8 mouse cellular contexts compared by ENCODE assay signal in genomic region chr15:83156929-83157666, GRCm38 (mm10). TPM values are rescaled to one million over a fixed set of nuclear protein-coding genes. Genes with fewer than 3 reads are reported as not detected.
A peak's percentile ranks its signal among the peaks of the same experiment; 100 is the strongest.
DNase-seq lines count a peak whose midpoint lies in the region; ATAC-seq and TF ChIP-seq lines count a peak whose summit lies in the region.

No protein-coding gene starts in this region.

- TF ChIP-seq POLR2A in olfactory bulb, adult 2 months (IDR thresholded peaks at IDR 0.05; ENCODE audit: insufficient read depth, low read depth, low read length), result no peak

- TF ChIP-seq CTCF in layer of hippocampus, adult 2 months (conservative IDR thresholded peaks at IDR 0.05), result peak; percentile 83
- TF ChIP-seq CTCF in olfactory bulb, adult 2 months (IDR thresholded peaks at IDR 0.05; ENCODE audit: insufficient read depth, low read depth, low read length), result peak; percentile 51

- H3K27ac ChIP-seq in layer of hippocampus, adult 2 months, result 0 out of 2 replicates have a peak overlapping the region, but pooled peaks have one; percentile 14
- peak overlapping the region; percentile 58 for H3K27ac ChIP-seq in olfactory bulb, adult 2 months (ENCODE audit: insufficient read depth, low read depth, low read length)

- peak in 1 of 2 experiments; percentile 51 for DNase-seq in layer of hippocampus, adult 2 months (ENCODE audit: low spot score in 2 of 2)
- DNase-seq in layer of hippocampus, adult 9-10 months (ENCODE audit: low spot score), result no peak
- peak; percentile 86 for DNase-seq in ES-CJ7 (ENCODE audit: low read depth, low spot score)
- peak; percentile 73 for DNase-seq in brain, adult 2 months (ENCODE audit: low read depth, low spot score)
- peak; percentile 60 to 68 for DNase-seq in gastrocnemius, postnatal 4 days (ENCODE audit: low spot score in 2 of 2)
- peak; percentile 80 to 81 for DNase-seq in kidney, postnatal 4 days

- 54% methylated on average over 11 of the region's 11 CpGs for WGBS in olfactory bulb, adult 2 months

- ATAC-seq in inflammation-experienced regulatory T-cells, adult 6 months, result no peak

- H3K4me1 ChIP-seq in olfactory bulb, adult 2 months (ENCODE audit: control insufficient read depth, insufficient read depth, low read length), result peaks cover 16% of the 10 kb centered on the region

- H3K4me3 ChIP-seq in layer of hippocampus, adult 2 months, result no peak overlapping the region
- no peak overlapping the region for H3K4me3 ChIP-seq in olfactory bulb, adult 2 months (ENCODE audit: insufficient read depth, low read depth, low read length)

RNA-seq across cellular contexts. Expression of gene Poldip3, which starts 7.9 kb away (rescaled TPM):
- total RNA-seq in layer of hippocampus, adult 2 months (2021), result 10 to 100 TPM; 90.5 to 91.5 TPM
- total RNA-seq in gastrocnemius, postnatal 4 days (2021), result 10 to 100 TPM; 62.8 to 67.3 TPM
- polyA plus RNA-seq in olfactory bulb, adult 2 months (2012; ENCODE audit: insufficient read depth, insufficient read length, low replicate concordance, missing spikeins), result not detected in 2 replicates
- polyA plus RNA-seq in inflammation-experienced regulatory T-cells, adult 6 months (2017; shearing (Covaris generic)), result 100 to 1,000 TPM; 162 to 203 (median 174) TPM

RNA-seq across cellular contexts. Expression of gene Cyb5r3, which starts 15.3 kb away (rescaled TPM):
- 10 to 100 TPM; 63.7 to 65.6 TPM for total RNA-seq in layer of hippocampus, adult 2 months (2021)
- 100 to 1,000 TPM; 171 TPM for total RNA-seq in gastrocnemius, postnatal 4 days (2021)
- not detected in 2 replicates for polyA plus RNA-seq in olfactory bulb, adult 2 months (2012; ENCODE audit: insufficient read depth, insufficient read length, low replicate concordance, missing spikeins)
- polyA plus RNA-seq in inflammation-experienced regulatory T-cells, adult 6 months (2017; shearing (Covaris generic)), result 10 to 100 TPM; 58.4 to 85.8 (median 76.2) TPM

RNA-seq across cellular contexts. Expression of gene Rrp7a, which starts 34.5 kb away (rescaled TPM):
- 100 to 1,000 TPM; 144 to 151 TPM for total RNA-seq in layer of hippocampus, adult 2 months (2021)
- total RNA-seq in gastrocnemius, postnatal 4 days (2021), result 10 to 100 TPM; 50.3 to 53.5 TPM
- not detected in 2 replicates for polyA plus RNA-seq in olfactory bulb, adult 2 months (2012; ENCODE audit: insufficient read depth, insufficient read length, low replicate concordance, missing spikeins)
- 10 to 100 TPM; 70.6 to 86.9 (median 82.4) TPM for polyA plus RNA-seq in inflammation-experienced regulatory T-cells, adult 6 months (2017; shearing (Covaris generic))
